Mouse (Mus musculus): Measurements from ENCODE around the gene Suz12. TPM values are rescaled to one million over a fixed set of nuclear protein-coding genes. Genes with fewer than 3 reads are reported as not detected.

The Suz12 gene
- total and polyA plus RNA-seq, 3 experiments = 33.2 to 191 (median 43.9) TPM

- no peak for TF ChIP-seq ETS1 (IDR thresholded peaks at IDR 0.05; ENCODE audit: low read depth, low read length)
- 0 out of 4 replicates have a peak, but pooled peaks of 1 of the 2 experiments have one; percentile 28 for TF ChIP-seq EP300 (IDR thresholded peaks at IDR 0.05; ENCODE audit: low read depth in 1 of 2, low read length in 2 of 2)
- TF ChIP-seq E2F4 (IDR thresholded peaks at IDR 0.05; ENCODE audit: borderline replicate concordance, low read depth, low read length) = 0 out of 2 replicates have a peak, but pooled peaks have one; percentile 55
- Histone ChIP-seq H3K4me1 (ENCODE audit: control insufficient read depth in 1 of 2, insufficient read depth in 2 of 2, low read length in 2 of 2) (peaks cover 0 to 2% of the 10 kb centered on the region in 2 experiments; a peak in 1 of 4 replicates), H3K9ac (ENCODE audit: control insufficient read depth, low read depth, low read length, poor library complexity, severe bottlenecking) (peak overlapping the region; percentile 76), H3K79me2 (ENCODE audit: control insufficient read depth, insufficient read depth, low read length, poor library complexity) (peaks cover 22% of the 10 kb centered on the region), H3K9me3 (replicated peaks; ENCODE audit: insufficient read depth, low read length) (no peaks in the 10 kb centered on the region), H3K4me3 (ENCODE audit: control insufficient read depth in 1 of 2, insufficient read depth in 1 of 2, low read depth in 2 of 2, low read length in 2 of 2) (peak overlapping the region; percentile 78 to 95), H3K36me3 (ENCODE audit: control insufficient read depth in 1 of 2, insufficient read depth in 2 of 2, low read length in 2 of 2) (peaks cover 13 to 19% of the 10 kb centered on the region in 2 experiments), H3K27ac (ENCODE audit: control insufficient read depth, low read depth, low read length) (peak overlapping the region; percentile 75), H3K27me3 (ENCODE audit: control insufficient read depth in 1 of 2, insufficient read depth in 2 of 2, low read length in 2 of 2) (no peaks in the 10 kb centered on the region; a peak in 1 of 4 replicates)
- DNase-seq (ENCODE audit: low read depth, low spot score) = peak; percentile 58
Observed at GRCm38 (mm10) chr11:79961346-79962124, 31.4 kb upstream of the Suz12 start.

GRCm38 (mm10) chr11:79962125-79962876, 30.6 kb upstream of the Suz12 start, which contains the start of gene Utp6:
TSS of gene Utp6 (minus strand) at chr11:79962390.
- peak; percentile 100 for DNase-seq (ENCODE audit: low read depth, low spot score)
- no peaks in the 10 kb centered on the region for H3K9me3 ChIP-seq (replicated peaks; ENCODE audit: insufficient read depth, low read length)
- H3K79me2 ChIP-seq (ENCODE audit: control insufficient read depth, insufficient read depth, low read length, poor library complexity) = peaks cover 22% of the 10 kb centered on the region
- peak within 1 kb of the TSS; percentile 76 for H3K9ac ChIP-seq (ENCODE audit: control insufficient read depth, low read depth, low read length, poor library complexity, severe bottlenecking)
- no peaks in the 10 kb centered on the region; a peak in 1 of 4 replicates for H3K27me3 ChIP-seq (ENCODE audit: control insufficient read depth in 1 of 2, insufficient read depth in 2 of 2, low read length in 2 of 2)
- peak within 1 kb of the TSS; percentile 78 to 95 for H3K4me3 ChIP-seq (ENCODE audit: control insufficient read depth in 1 of 2, insufficient read depth in 1 of 2, low read depth in 2 of 2, low read length in 2 of 2)
- peaks cover 0 to 2% of the 10 kb centered on the region in 2 experiments; a peak in 1 of 4 replicates for H3K4me1 ChIP-seq (ENCODE audit: control insufficient read depth in 1 of 2, insufficient read depth in 2 of 2, low read length in 2 of 2)
- peaks cover 13 to 19% of the 10 kb centered on the region in 2 experiments for H3K36me3 ChIP-seq (ENCODE audit: control insufficient read depth in 1 of 2, insufficient read depth in 2 of 2, low read length in 2 of 2)
- peak within 1 kb of the TSS; percentile 75 for H3K27ac ChIP-seq (ENCODE audit: control insufficient read depth, low read depth, low read length)
- no peak for TF ChIP-seq ZKSCAN1 (IDR thresholded peaks at IDR 0.05; ENCODE audit: low read depth, low read length)
- peak; percentile 96 for TF ChIP-seq POLR2AphosphoS2 (IDR thresholded peaks at IDR 0.05; ENCODE audit: low read length)
- 0 out of 4 replicates have a peak, but pooled peaks have one; percentile 5 to 15 for TF ChIP-seq EP300 (IDR thresholded peaks at IDR 0.05; ENCODE audit: low read depth in 1 of 2, low read length in 2 of 2)
- TF ChIP-seq JUND (IDR thresholded peaks at IDR 0.05; ENCODE audit: low read depth, low read length) = no peak
- peak; percentile 37; the same call in 1 of the 2 replicates for TF ChIP-seq SMC3 (IDR thresholded peaks at IDR 0.05; ENCODE audit: low read depth, low read length)
- TF ChIP-seq MXI1 (IDR thresholded peaks at IDR 0.05; ENCODE audit: low read depth, low read length) = peak; percentile 95
- peak; percentile 94 for TF ChIP-seq MYC (IDR thresholded peaks at IDR 0.05; ENCODE audit: low read depth, low read length)
- TF ChIP-seq ETS1 (IDR thresholded peaks at IDR 0.05; ENCODE audit: low read depth, low read length) = peak; percentile 72
- TF ChIP-seq TAL1 (IDR thresholded peaks at IDR 0.05; ENCODE audit: low read length) = peak; percentile 65
- TF ChIP-seq ZMIZ1 (IDR thresholded peaks at IDR 0.05; ENCODE audit: low read depth, low read length) = peak; percentile 91
- TF ChIP-seq TBP (IDR thresholded peaks at IDR 0.05; ENCODE audit: low read depth, low read length) = peak; percentile 96
- peak; percentile 63 for TF ChIP-seq KAT2A (conservative IDR thresholded peaks at IDR 0.05; ENCODE audit: low read depth, low read length)
- peak; percentile 59; the same call in 1 of the 2 replicates for TF ChIP-seq RCOR1 (IDR thresholded peaks at IDR 0.05; ENCODE audit: low read depth, low read length)
- no peak for TF ChIP-seq CHD2 (IDR thresholded peaks at IDR 0.05; ENCODE audit: low read length)
- TF ChIP-seq USF2 (IDR thresholded peaks at IDR 0.05; ENCODE audit: borderline replicate concordance in 1 of 2, insufficient read depth in 1 of 2, low read depth in 1 of 2, low read length in 2 of 2) = no peak
- TF ChIP-seq UBTF (IDR thresholded peaks at IDR 0.05; ENCODE audit: borderline replicate concordance, insufficient read depth, low read depth, low read length) = no peak
- peak; percentile 77 for TF ChIP-seq BHLHE40 (IDR thresholded peaks at IDR 0.05; ENCODE audit: borderline replicate concordance, low read depth, low read length)
- TF ChIP-seq MYB (IDR thresholded peaks at IDR 0.05; ENCODE audit: low read depth, low read length) = no peak
- peak; percentile 22; the same call in 1 of the 2 replicates for TF ChIP-seq USF1 (IDR thresholded peaks at IDR 0.05; ENCODE audit: low read depth, low read length)
- TF ChIP-seq MAZ (IDR thresholded peaks at IDR 0.05; ENCODE audit: low read depth, low read length) = peak; percentile 90; the same call in 1 of the 2 replicates
- TF ChIP-seq HCFC1 (IDR thresholded peaks at IDR 0.05; ENCODE audit: low read depth, low read length) = peak; percentile 88
- peak; percentile 74 for TF ChIP-seq TCF12 (IDR thresholded peaks at IDR 0.05; ENCODE audit: low read depth, low read length)
- no peak for TF ChIP-seq MAFK (IDR thresholded peaks at IDR 0.05; ENCODE audit: borderline replicate concordance, low read depth, low read length)
- peak; percentile 33 for TF ChIP-seq RAD21 (IDR thresholded peaks at IDR 0.05; ENCODE audit: low read depth, low read length)
- peak; percentile 97 for TF ChIP-seq SIN3A (IDR thresholded peaks at IDR 0.05; ENCODE audit: low read length)
- peak; percentile 59 to 87 (median 82) for TF ChIP-seq CTCF (IDR thresholded peaks at IDR 0.05 in 2 of 3, conservative IDR thresholded peaks at IDR 0.05 in 1 of 3; ENCODE audit: control insufficient read depth in 1 of 3, insufficient read depth in 1 of 3, low read depth in 2 of 3, low read length in 3 of 3, poor library complexity in 1 of 3, severe bottlenecking in 1 of 3)
